Mouse (Mus musculus) layer of hippocampus, adult 8-10 months (tissue): ENCODE measurements at regions not wholly inside any gene's neighbourhood (a gene's known extent, or its start where the extent isn't known, plus 50 kb on each side); places are given as distances from the start of the nearest gene placed in this dataset.

Source experiments
- DNase-seq, 2 experiments: peaks; one replicate each; pipeline ENCODE4 v3.0.0; 2022; ENCODE audit warnings: low spot score in 2 of 2

DNA sequence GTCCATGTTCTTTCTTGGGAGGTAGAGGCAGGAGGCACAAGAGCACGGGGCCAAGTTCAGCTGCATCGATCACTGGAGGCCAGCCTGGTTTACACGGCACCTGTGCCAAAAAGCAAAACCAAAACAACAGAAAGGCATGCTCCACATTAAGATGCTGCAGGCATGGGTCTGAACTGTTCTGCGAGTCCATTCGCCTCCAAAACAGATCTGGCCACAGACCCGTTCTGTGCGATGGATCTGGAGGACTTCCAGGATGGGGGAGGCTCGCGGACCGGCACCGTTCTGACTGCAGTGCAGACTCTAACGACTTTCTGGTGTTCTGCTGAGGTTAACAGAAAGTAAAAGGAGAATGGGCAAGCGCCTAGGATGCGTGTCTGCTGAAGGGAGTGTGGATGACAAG, 52.3 kb downstream of the A230072I06Rik start:
- no peak for DNase-seq

- no peak for DNase-seq
Measured at GRCm38 (mm10) chr8:12331652-12332051, 53.0 kb downstream of the A230072I06Rik start.

DNA sequence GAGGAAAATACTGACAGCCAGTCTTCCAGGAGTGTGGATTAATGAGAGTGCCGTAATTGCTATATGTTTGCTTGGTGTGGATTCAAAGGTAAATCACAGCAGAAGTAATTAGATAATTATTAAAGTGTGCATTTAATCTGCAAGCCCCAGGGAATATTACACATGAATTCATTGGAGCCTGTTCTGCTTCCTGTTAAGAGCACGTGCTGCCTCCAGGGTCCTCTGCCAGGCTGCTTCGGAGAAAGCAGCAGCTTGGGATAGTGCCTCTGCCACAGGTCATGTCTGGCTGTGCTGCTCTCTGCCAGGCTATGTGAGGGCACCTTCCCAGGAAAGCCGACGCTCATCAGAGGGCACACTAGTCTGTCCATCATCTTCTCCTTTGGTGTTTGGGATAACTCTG, 55.5 kb downstream of the A230072I06Rik start:
- no peak for DNase-seq

DNA sequence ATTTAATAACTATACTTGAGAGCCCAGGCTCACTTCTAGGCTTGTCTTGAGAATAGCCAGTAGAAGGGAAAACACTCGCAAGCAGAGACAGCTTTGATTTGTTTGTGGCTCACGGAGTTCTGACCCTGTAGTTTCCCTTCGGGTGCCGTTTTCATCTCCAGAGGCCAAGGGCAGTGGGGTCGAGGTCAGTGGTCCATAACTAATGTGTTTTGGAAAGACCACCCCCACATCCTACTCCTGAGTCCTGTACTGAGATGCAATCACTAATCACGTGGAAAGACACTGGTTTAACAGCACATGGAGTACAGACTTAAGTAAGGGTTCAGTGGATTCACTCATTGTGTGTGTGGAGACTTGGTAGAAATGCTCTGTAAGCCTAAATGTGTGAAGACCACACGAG, 56.0 kb downstream of the A230072I06Rik start:
- DNase-seq = no peak

GRCm38 (mm10) chr8:12339149-12339924, 55.8 kb upstream of the Sox1 start:
- DNase-seq = no peak

- DNase-seq = peak; percentile 23 to 47
Measured at GRCm38 (mm10) chr8:12340946-12341345, 54.1 kb upstream of the Sox1 start.
